Comparison of ENCODE assay signal across 15 mouse cellular contexts in genomic region chr11:43346489-43346888, GRCm38 (mm10).
"Had no signal": no experiment of that assay in that cellular context is flagged by ENCODE, and none has a peak within 500 bp of the region (broad histone marks: within the 10 kb centered on the region; RNA-seq: fewer than 3 reads in every experiment).

No protein-coding gene starts in this region.

- DNase-seq: retina, postnatal 1 day; right cerebral cortex, adult 18-20 months; right cerebral cortex, postnatal 14 days; right cerebral cortex, postnatal 25 days; right cerebral cortex, postnatal 4 days; spleen, adult 18-20 months; thymus, adult 18-20 months; thymus, adult 2 months; thymus, postnatal 14 days; thymus, postnatal 25 days; thymus, postnatal 36 days; thymus, postnatal 4 days had no signal

- H3K4me3 ChIP-seq: neural tube, embryonic 13.5 days; neural tube, embryonic 15.5 days; stomach, embryonic 15.5 days had no signal

- H3K9me3 ChIP-seq: neural tube, embryonic 13.5 days; neural tube, embryonic 15.5 days; stomach, embryonic 15.5 days had no signal

- H3K27me3 ChIP-seq: neural tube, embryonic 13.5 days; neural tube, embryonic 15.5 days; stomach, embryonic 15.5 days had no signal

- H3K27ac ChIP-seq: neural tube, embryonic 13.5 days; neural tube, embryonic 15.5 days; stomach, embryonic 15.5 days had no signal

- H3K36me3 ChIP-seq: neural tube, embryonic 13.5 days; neural tube, embryonic 15.5 days; stomach, embryonic 15.5 days had no signal

- H3K4me2 ChIP-seq: neural tube, embryonic 13.5 days; neural tube, embryonic 15.5 days; stomach, embryonic 15.5 days had no signal

- H3K9ac ChIP-seq: neural tube, embryonic 13.5 days; neural tube, embryonic 15.5 days; stomach, embryonic 15.5 days had no signal

- H3K4me1 ChIP-seq: neural tube, embryonic 15.5 days had no signal
